Mouse (Mus musculus): Measurements from ENCODE around the gene Gsdma.

- TF ChIP-seq CTCF (IDR thresholded peaks at IDR 0.05; ENCODE audit: low read depth, low read length) (no peak), POLR2A (IDR thresholded peaks at IDR 0.05; ENCODE audit: borderline replicate concordance, low read depth, low read length) (no peak)
Observed at GRCm38 (mm10) chr11:98671857-98672256, 7.7 kb downstream of the Gsdma start.
